Mouse (Mus musculus): ENCODE data around the gene Kdf1.

DNA sequence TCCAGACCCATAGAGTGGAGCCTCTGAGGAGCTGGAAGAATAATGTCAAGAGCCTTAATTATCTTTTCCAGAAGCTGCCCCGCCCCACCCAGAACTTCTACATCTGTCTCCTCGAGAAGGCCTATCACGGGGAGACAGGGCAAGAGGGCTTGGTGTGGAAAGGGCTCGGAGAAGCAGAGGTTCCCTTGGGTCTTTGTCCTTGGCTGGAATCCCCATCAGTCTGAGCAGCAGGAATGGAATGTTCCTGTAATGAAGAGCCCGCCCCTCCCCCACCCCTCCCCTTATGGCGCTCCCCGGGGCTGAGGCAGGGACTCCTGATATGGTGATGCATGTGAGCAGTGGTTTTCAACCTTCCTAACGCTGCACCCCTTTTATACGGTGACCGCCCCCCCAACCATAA is 27.0 kb upstream of the Kdf1 start:
- TF ChIP-seq POLR2A (IDR thresholded peaks at IDR 0.05; ENCODE audit: borderline replicate concordance, low read depth, low read length) (no peak), CTCF (IDR thresholded peaks at IDR 0.05; ENCODE audit: low read depth, low read length) (no peak)
